Mouse (Mus musculus) MEL (cell line): Measurements from ENCODE around the gene Hdac4. TPM values are rescaled to one million over a fixed set of nuclear protein-coding genes. Genes with fewer than 3 reads are reported as not detected.

Source experiments
- DNase-seq: peaks from one replicate; pipeline ENCODE4 v3.0.0; 2011; ENCODE audit warnings: low read depth, low spot score
- H3K27ac ChIP-seq: 2 replicates; pipeline ENCODE4 v1.5.1; 2012; ENCODE audit warnings: low read depth, mild to moderate bottlenecking, control low read depth, low read length, moderate library complexity; ENCODE audit not compliant: control insufficient read depth
- H3K27me3 ChIP-seq, 2 experiments: fragments of 150-350 bp in 1 of 2; sonication (generic) in 1 of 2; 2 replicates each; pipeline ENCODE4 v1.6.1; 2012; ENCODE audit warnings: low read length in 2 of 2, mild to moderate bottlenecking in 2 of 2, improper control_type of control experiment in 1 of 2, moderate library complexity in 1 of 2; ENCODE audit not compliant: insufficient read depth in 2 of 2, control insufficient read depth in 1 of 2
- H3K36me3 ChIP-seq, 2 experiments: 2 replicates each; pipeline ENCODE4 v1.6.1; 2012 to 2014; ENCODE audit warnings: low read length in 2 of 2, improper control_type of control experiment in 1 of 2, inconsistent platforms in 1 of 2, mild to moderate bottlenecking in 1 of 2; ENCODE audit not compliant: insufficient read depth in 2 of 2, control insufficient read depth in 1 of 2
- H3K4me1 ChIP-seq, 2 experiments: fragments of 150-350 bp in 1 of 2; sonication (generic) in 1 of 2; 2 replicates each; pipeline ENCODE4 v1.6.1; 2012; ENCODE audit warnings: low read length in 2 of 2, improper control_type of control experiment in 1 of 2, mild to moderate bottlenecking in 1 of 2; ENCODE audit not compliant: insufficient read depth in 2 of 2, control insufficient read depth in 1 of 2
- H3K4me3 ChIP-seq, 2 experiments: fragments of 150-350 bp in 1 of 2; sonication (generic) in 1 of 2; 2 replicates each; pipeline ENCODE4 v1.5.1; 2012; ENCODE audit warnings: low read depth in 2 of 2, low read length in 2 of 2, mild to moderate bottlenecking in 2 of 2, moderate library complexity in 2 of 2, control low read depth in 1 of 2, improper control_type of control experiment in 1 of 2; ENCODE audit not compliant: control insufficient read depth in 1 of 2, insufficient read depth in 1 of 2
- H3K79me2 ChIP-seq: 2 replicates; pipeline ENCODE4 v1.6.1; 2012; ENCODE audit warnings: mild to moderate bottlenecking, low read length, moderate library complexity; ENCODE audit not compliant: control insufficient read depth, poor library complexity, insufficient read depth
- H3K9ac ChIP-seq: 2 replicates; pipeline ENCODE4 v1.6.1; 2012; ENCODE audit warnings: low read depth, mild to moderate bottlenecking, control low read depth, low read length, moderate library complexity; ENCODE audit not compliant: control insufficient read depth, poor library complexity, severe bottlenecking
- H3K9me3 ChIP-seq: fragments of 150-350 bp; sonication (generic); replicated peaks from 2 replicates; pipeline ENCODE4 v1.6.1; 2012; ENCODE audit warnings: mild to moderate bottlenecking, low read length, improper control_type of control experiment, moderate library complexity; ENCODE audit not compliant: insufficient read depth
- CTCF ChIP-seq, 3 experiments: IDR thresholded peaks in 2 of 3; conservative IDR thresholded peaks in 1 of 3; 2 replicates each; pipeline ENCODE4 v1.5.1; 2011 to 2012; ENCODE audit warnings: low read length in 3 of 3, low read depth in 2 of 3, mild to moderate bottlenecking in 2 of 3, improper control_type of control experiment in 1 of 3, inconsistent platforms in 1 of 3, mixed read lengths in 1 of 3, moderate library complexity in 1 of 3; ENCODE audit not compliant: control insufficient read depth in 1 of 3, insufficient read depth in 1 of 3, poor library complexity in 1 of 3, severe bottlenecking in 1 of 3
- E2F4 ChIP-seq: IDR thresholded peaks from 2 replicates; pipeline ENCODE4 v1.6.1; 2011; ENCODE audit warnings: low read depth, low read length, improper control_type of control experiment, borderline replicate concordance
- ELF1 ChIP-seq: IDR thresholded peaks from 2 replicates; pipeline ENCODE4 v1.6.1; 2014; ENCODE audit warnings: low read depth, mild to moderate bottlenecking, inconsistent platforms, low read length, improper control_type of control experiment, moderate library complexity
- GABPA ChIP-seq: IDR thresholded peaks from 2 replicates; pipeline ENCODE4 v1.6.1; 2012; ENCODE audit warnings: low read depth, mild to moderate bottlenecking, inconsistent platforms, low read length, improper control_type of control experiment, moderate library complexity
- GATA1 ChIP-seq: IDR thresholded peaks from 2 replicates; pipeline ENCODE4 v1.6.1; 2011; ENCODE audit warnings: low read depth, low read length, improper control_type of control experiment
- JUND ChIP-seq: IDR thresholded peaks from 2 replicates; pipeline ENCODE4 v1.6.1; 2011; ENCODE audit warnings: low read depth, mild to moderate bottlenecking, improper control_type of control experiment, low read length
- KAT2A ChIP-seq: conservative IDR thresholded peaks from 2 replicates; pipeline ENCODE4 v1.6.1; 2012; ENCODE audit warnings: low read depth, low read length, improper control_type of control experiment, inconsistent platforms
- MAFK ChIP-seq: IDR thresholded peaks from 2 replicates; pipeline ENCODE4 v1.6.1; 2011; ENCODE audit warnings: low read depth, mild to moderate bottlenecking, low read length, improper control_type of control experiment, borderline replicate concordance
- MAX ChIP-seq: IDR thresholded peaks from 2 replicates; pipeline ENCODE4 v1.6.1; 2011; ENCODE audit warnings: low read length, improper control_type of control experiment
- MAZ ChIP-seq: IDR thresholded peaks from 2 replicates; pipeline ENCODE4 v1.6.1; 2012; ENCODE audit warnings: low read depth, mild to moderate bottlenecking, inconsistent platforms, low read length, improper control_type of control experiment
- MXI1 ChIP-seq: IDR thresholded peaks from 2 replicates; pipeline ENCODE4 v1.6.1; 2011; ENCODE audit warnings: mild to moderate bottlenecking, low read depth, low read length, improper control_type of control experiment
- MYB ChIP-seq: IDR thresholded peaks from 2 replicates; pipeline ENCODE4 v1.6.1; 2011; ENCODE audit warnings: mild to moderate bottlenecking, low read depth, low read length, improper control_type of control experiment
- MYC ChIP-seq: IDR thresholded peaks from 2 replicates; pipeline ENCODE4 v1.6.1; 2011; ENCODE audit warnings: low read depth, mild to moderate bottlenecking, low read length, improper control_type of control experiment, moderate library complexity
- POLR2A ChIP-seq, 2 experiments: IDR thresholded peaks; 2 replicates each; pipeline ENCODE4 v1.6.1; 2011 to 2012; ENCODE audit warnings: low read length in 2 of 2, mild to moderate bottlenecking in 2 of 2, control low read depth in 1 of 2, improper control_type of control experiment in 1 of 2, low read depth in 1 of 2, moderate library complexity in 1 of 2; ENCODE audit not compliant: control insufficient read depth in 1 of 2, insufficient read depth in 1 of 2, poor library complexity in 1 of 2
- RAD21 ChIP-seq: IDR thresholded peaks from 2 replicates; pipeline ENCODE4 v1.6.1; 2011; ENCODE audit warnings: mild to moderate bottlenecking, low read depth, low read length, improper control_type of control experiment
- RCOR1 ChIP-seq: IDR thresholded peaks from 2 replicates; pipeline ENCODE4 v1.6.1; 2012; ENCODE audit warnings: low read depth, mild to moderate bottlenecking, inconsistent platforms, low read length, improper control_type of control experiment
- SMC3 ChIP-seq: IDR thresholded peaks from 2 replicates; pipeline ENCODE4 v1.6.1; 2011; ENCODE audit warnings: low read depth, low read length, improper control_type of control experiment
- TBP ChIP-seq: IDR thresholded peaks from 2 replicates; pipeline ENCODE4 v1.8.0; 2011; ENCODE audit warnings: low read depth, low read length, improper control_type of control experiment
- UBTF ChIP-seq: IDR thresholded peaks from 2 replicates; pipeline ENCODE4 v1.6.1; 2012; ENCODE audit warnings: low read depth, mild to moderate bottlenecking, inconsistent platforms, low read length, improper control_type of control experiment, moderate library complexity, borderline replicate concordance; ENCODE audit not compliant: insufficient read depth
- USF1 ChIP-seq: IDR thresholded peaks from 2 replicates; pipeline ENCODE4 v1.6.1; 2014; ENCODE audit warnings: low read depth, mild to moderate bottlenecking, inconsistent platforms, low read length, improper control_type of control experiment, moderate library complexity
- ZC3H11A ChIP-seq: IDR thresholded peaks from 2 replicates; pipeline ENCODE4 v1.6.1; 2012; ENCODE audit warnings: low read depth, mild to moderate bottlenecking, inconsistent platforms, low read length, improper control_type of control experiment
- ZKSCAN1 ChIP-seq: IDR thresholded peaks from 2 replicates; pipeline ENCODE4 v1.6.1; 2012; ENCODE audit warnings: low read depth, mild to moderate bottlenecking, inconsistent platforms, low read length, improper control_type of control experiment, moderate library complexity
- ZMIZ1 ChIP-seq: IDR thresholded peaks from 2 replicates; pipeline ENCODE4 v1.6.1; 2012; ENCODE audit warnings: low read depth, mild to moderate bottlenecking, inconsistent platforms, low read length, improper control_type of control experiment, moderate library complexity
- ZNF384 ChIP-seq: IDR thresholded peaks from 2 replicates; pipeline ENCODE4 v1.6.1; 2012; ENCODE audit warnings: low read depth, mild to moderate bottlenecking, inconsistent platforms, low read length, improper control_type of control experiment
- polyA plus RNA-seq, 2 experiments: library from polyadenylated mRNA; stranded (reverse) in 1 of 2; unstranded in 1 of 2; fragments of >175 nt in 1 of 2; fragments of >200 nt in 1 of 2; gene quantifications; 2 replicates each; pipeline versions ENCODE4 v1.2.1 to v1.2.4; 2012; ENCODE audit warnings: low replicate concordance in 2 of 2, low read depth in 1 of 2; ENCODE audit not compliant: insufficient read length in 2 of 2, insufficient read depth in 1 of 2, missing spikeins in 1 of 2
- total RNA-seq: library from RNA; depleted of rRNA; stranded (reverse); fragments of 300-350 nt; gene quantifications from 2 replicates; pipeline ENCODE4 v1.2.3, GENCODE M21; 2012

Hdac4 gene
- total and polyA plus RNA-seq, 3 experiments, result 11.0 to 19.5 (median 12.3) TPM

- peaks cover 0 to 4% of the 10 kb centered on the region in 2 experiments; a peak in 1 of 4 replicates for H3K4me1 ChIP-seq
- no peaks in the 10 kb centered on the region; a peak in 1 of 4 replicates for H3K36me3 ChIP-seq
- TF ChIP-seq SMC3 (no peak), JUND (no peak), MAX (no peak), USF1 (no peak), UBTF (no peak), ZNF384 (no peak), TBP (no peak), ZKSCAN1 (no peak), MYB (no peak), MAZ (no peak), POLR2A (IDR thresholded peaks at IDR 0.05; ENCODE audit: control insufficient read depth in 1 of 2, insufficient read depth in 1 of 2, low read depth in 1 of 2, low read length in 2 of 2, poor library complexity in 1 of 2) (no peak), MYC (no peak), KAT2A (no peak), GATA1 (no peak), MAFK (no peak), MXI1 (no peak), RCOR1 (no peak), RAD21 (no peak), E2F4 (no peak)
- no peaks in the 10 kb centered on the region for H3K27me3 ChIP-seq
- H3K4me3 ChIP-seq, result no peak overlapping the region
- no peak for DNase-seq
- H3K9me3 ChIP-seq, result no peaks in the 10 kb centered on the region
- H3K79me2 ChIP-seq, result no peaks in the 10 kb centered on the region
- H3K27ac ChIP-seq, result no peak overlapping the region
- no peak overlapping the region for H3K9ac ChIP-seq
Observed at GRCm38 (mm10) chr1:92034247-92034646, 161.3 kb downstream of the Hdac4 start.

- Histone ChIP-seq H3K4me1 (peaks cover 0 to 4% of the 10 kb centered on the region in 2 experiments; a peak in 1 of 4 replicates), H3K79me2 (no peaks in the 10 kb centered on the region), H3K9ac (no peak overlapping the region), H3K27ac (no peak overlapping the region), H3K36me3 (no peaks in the 10 kb centered on the region; a peak in 2 of 4 replicates), H3K27me3 (no peaks in the 10 kb centered on the region), H3K9me3 (no peaks in the 10 kb centered on the region), H3K4me3 (no peak overlapping the region)
- DNase-seq, result no peak
- TF ChIP-seq CTCF (IDR thresholded peaks at IDR 0.05 in 2 of 3, conservative IDR thresholded peaks at IDR 0.05 in 1 of 3; ENCODE audit: control insufficient read depth in 1 of 3, insufficient read depth in 1 of 3, low read depth in 2 of 3, low read length in 3 of 3, poor library complexity in 1 of 3, severe bottlenecking in 1 of 3) (no peak), GATA1 (no peak), UBTF (no peak), E2F4 (no peak), ELF1 (no peak), SMC3 (no peak), ZC3H11A (no peak), GABPA (no peak), ZKSCAN1 (no peak), MAFK (no peak), RCOR1 (no peak), ZMIZ1 (no peak), KAT2A (no peak)
Observed at GRCm38 (mm10) chr1:92033463-92033862, 162.0 kb downstream of the Hdac4 start.
